Mouse (Mus musculus): ENCODE results near the gene Stxbp5.

DNA sequence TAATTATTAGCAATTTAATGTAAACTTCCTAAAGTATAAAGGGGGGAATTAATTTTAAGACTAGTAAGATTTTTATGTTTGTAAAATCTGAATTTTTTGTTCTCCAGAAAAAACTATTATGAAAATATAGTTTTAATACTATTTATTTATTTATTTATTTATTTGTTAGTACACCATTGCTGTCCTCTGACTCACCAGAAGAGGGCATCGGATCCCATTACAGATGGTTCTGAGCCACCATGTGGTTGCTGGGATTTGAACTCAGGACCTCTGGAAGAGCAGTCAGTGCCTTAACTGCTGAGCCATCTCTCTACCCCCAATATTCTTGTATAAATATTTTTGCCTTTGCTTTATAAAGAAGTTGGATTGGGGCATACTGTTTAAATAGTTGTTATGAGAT, 104.5 kb downstream of the Stxbp5 start:
- TF ChIP-seq CTCF (conservative IDR thresholded peaks at IDR 0.05 in 1 of 2, IDR thresholded peaks at IDR 0.05 in 1 of 2; ENCODE audit: low read depth in 2 of 2, low read length in 2 of 2) (no peak), MYC (IDR thresholded peaks at IDR 0.05; ENCODE audit: low read depth, low read length) (no peak), POLR2A (IDR thresholded peaks at IDR 0.05; ENCODE audit: low read depth, low read length) (no peak), HCFC1 (IDR thresholded peaks at IDR 0.05; ENCODE audit: low read depth, low read length) (no peak)
